Mouse (Mus musculus): ENCODE data around the gene Tnfrsf13c. TPM values are rescaled to one million over a fixed set of nuclear protein-coding genes. Genes with fewer than 3 reads are reported as not detected.

Tnfrsf13c gene
- polyA plus RNA-seq, 1 experiment from 2014 or later, result not detected

GRCm38 (mm10) chr15:82204680-82205371, 19.3 kb downstream of the Tnfrsf13c start:
- Histone ChIP-seq H3K4me1 (replicated peaks; ENCODE audit: control insufficient read depth, insufficient read depth, low read length) (peaks cover 4% of the 10 kb centered on the region), H3K27me3 (ENCODE audit: control insufficient read depth, insufficient read depth, low read depth, low read length) (peaks cover 37% of the 10 kb centered on the region), H3K36me3 (ENCODE audit: control insufficient read depth, insufficient read depth, low read length) (peaks cover 19% of the 10 kb centered on the region), H3K9me3 (ENCODE audit: control insufficient read depth, low read length) (no peaks in the 10 kb centered on the region), H3K27ac (ENCODE audit: low read length) (no peak overlapping the region), H3K4me2 (ENCODE audit: low read depth, low read length) (no peak overlapping the region), H3K9ac (ENCODE audit: low read length) (no peak overlapping the region), H3K4me3 (ENCODE audit: low read length) (no peak overlapping the region)
- whole genome bisulfite sequencing, result 64% methylated on average over 10 of the region's 10 CpGs
- ATAC-seq (ENCODE audit: low read depth), result no peak

DNA sequence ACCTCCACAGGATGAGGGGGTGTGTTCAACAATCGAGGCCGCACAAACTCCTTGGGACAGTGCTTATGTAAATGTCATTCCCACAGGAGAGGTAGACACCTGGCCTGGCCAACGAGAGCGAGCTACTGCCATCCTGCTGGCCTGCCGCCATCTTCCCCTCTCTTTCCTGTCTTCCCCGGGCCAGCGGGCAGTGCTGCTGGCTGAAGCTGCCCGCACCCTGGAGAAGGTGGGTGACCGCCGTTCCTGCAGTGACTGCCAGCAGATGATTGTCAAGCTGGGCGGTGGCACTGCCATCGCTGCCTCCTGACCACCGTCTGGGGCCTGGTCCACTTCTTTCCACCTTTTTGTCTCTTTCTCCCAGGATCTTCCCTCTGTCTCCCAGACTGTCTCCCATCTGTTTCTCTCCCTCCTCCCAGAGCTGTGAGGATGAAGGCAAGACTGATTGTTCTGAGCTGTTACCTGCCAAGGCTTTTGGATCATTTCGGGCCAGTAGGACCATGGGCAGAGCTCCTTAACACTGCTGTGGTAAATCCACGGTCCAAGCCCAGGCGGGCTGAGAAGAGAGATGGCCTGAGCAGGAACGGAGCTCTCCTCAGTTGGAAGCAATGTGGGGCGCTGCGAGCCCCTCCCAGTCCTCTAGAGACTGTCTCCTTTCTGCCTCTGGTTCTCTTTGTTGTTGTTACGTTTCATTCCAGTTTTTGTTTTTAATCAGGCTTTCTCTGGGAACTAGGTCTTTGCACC, 20.4 kb downstream of the Tnfrsf13c start:
- H3K27ac ChIP-seq (ENCODE audit: low read length), result no peak overlapping the region
- peaks cover 29% of the 10 kb centered on the region for H3K27me3 ChIP-seq (ENCODE audit: control insufficient read depth, insufficient read depth, low read depth, low read length)
- no peak overlapping the region for H3K4me2 ChIP-seq (ENCODE audit: low read depth, low read length)
- 87% methylated on average over 20 of the region's 20 CpGs for WGBS
- H3K4me3 ChIP-seq (ENCODE audit: low read length), result no peak overlapping the region
- no peak overlapping the region for H3K9ac ChIP-seq (ENCODE audit: low read length)
- no peak for ATAC-seq (ENCODE audit: low read depth)
- H3K4me1 ChIP-seq (replicated peaks; ENCODE audit: control insufficient read depth, insufficient read depth, low read length), result peaks cover 4% of the 10 kb centered on the region
- H3K36me3 ChIP-seq (ENCODE audit: control insufficient read depth, insufficient read depth, low read length), result peaks cover 24% of the 10 kb centered on the region
- H3K9me3 ChIP-seq (ENCODE audit: control insufficient read depth, low read length), result no peaks in the 10 kb centered on the region

GRCm38 (mm10) chr15:82203090-82203489, 21.1 kb downstream of the Tnfrsf13c start:
- 89% methylated on average over 10 of the region's 10 CpGs for WGBS
- Histone ChIP-seq H3K27me3 (ENCODE audit: control insufficient read depth, insufficient read depth, low read depth, low read length) (peaks cover 24% of the 10 kb centered on the region), H3K9ac (ENCODE audit: low read length) (no peak overlapping the region), H3K4me3 (ENCODE audit: low read length) (no peak overlapping the region), H3K9me3 (ENCODE audit: control insufficient read depth, low read length) (no peaks in the 10 kb centered on the region), H3K4me1 (replicated peaks; ENCODE audit: control insufficient read depth, insufficient read depth, low read length) (peaks cover 4% of the 10 kb centered on the region), H3K36me3 (ENCODE audit: control insufficient read depth, insufficient read depth, low read length) (peaks cover 27% of the 10 kb centered on the region), H3K27ac (ENCODE audit: low read length) (no peak overlapping the region), H3K4me2 (ENCODE audit: low read depth, low read length) (no peak overlapping the region)
- ATAC-seq (ENCODE audit: low read depth), result no peak

DNA sequence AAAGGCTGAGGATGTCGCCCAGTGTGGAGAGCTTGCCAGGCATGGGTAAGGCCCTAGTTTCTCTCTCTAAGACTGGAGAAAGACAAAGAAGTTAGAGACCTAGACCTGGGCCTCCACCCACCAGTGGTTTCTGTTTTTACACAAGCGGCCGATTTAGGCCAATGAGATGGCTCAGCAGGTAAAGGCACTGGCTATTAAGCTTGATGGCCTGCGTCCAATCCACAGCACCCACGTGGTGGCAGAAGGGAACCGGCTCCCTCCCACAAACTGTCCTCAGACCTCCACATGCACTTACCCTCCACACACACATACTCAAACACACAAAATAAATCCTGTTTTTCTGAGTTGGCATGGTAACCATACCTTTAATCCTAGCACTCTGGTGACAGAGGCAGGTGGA, 22.1 kb downstream of the Tnfrsf13c start:
- no peak overlapping the region for H3K27ac ChIP-seq (ENCODE audit: low read length)
- no peak overlapping the region for H3K4me2 ChIP-seq (ENCODE audit: low read depth, low read length)
- no peak overlapping the region for H3K9ac ChIP-seq (ENCODE audit: low read length)
- no peak for ATAC-seq (ENCODE audit: low read depth)
- 93% methylated on average over 6 of the region's 6 CpGs for WGBS
- no peak overlapping the region for H3K4me3 ChIP-seq (ENCODE audit: low read length)
- no peaks in the 10 kb centered on the region for H3K9me3 ChIP-seq (ENCODE audit: control insufficient read depth, low read length)
- H3K27me3 ChIP-seq (ENCODE audit: control insufficient read depth, insufficient read depth, low read depth, low read length), result peaks cover 14% of the 10 kb centered on the region
- H3K36me3 ChIP-seq (ENCODE audit: control insufficient read depth, insufficient read depth, low read length), result peaks cover 35% of the 10 kb centered on the region
- H3K4me1 ChIP-seq (replicated peaks; ENCODE audit: control insufficient read depth, insufficient read depth, low read length), result peaks cover under 1% of the 10 kb centered on the region

DNA sequence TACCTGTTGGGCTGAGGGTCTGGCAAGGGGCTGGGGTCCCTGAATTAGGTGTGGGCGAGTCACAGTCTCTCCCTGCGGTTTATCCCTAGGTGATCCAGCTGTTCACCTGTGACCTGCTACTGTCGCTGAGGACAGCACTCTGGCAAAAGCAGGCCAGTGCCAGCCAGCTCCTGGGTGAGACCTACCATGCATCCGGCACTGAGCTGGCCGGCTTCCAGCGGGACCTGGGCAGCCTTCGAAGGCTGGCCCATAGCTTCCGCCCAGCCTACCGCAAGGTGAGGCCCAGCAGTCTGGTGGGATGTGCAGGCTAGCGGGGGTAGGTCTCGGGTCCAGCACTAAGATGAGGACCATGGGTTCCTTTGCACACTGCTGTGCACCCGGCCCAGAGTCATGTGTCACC, 24.6 kb downstream of the Tnfrsf13c start:
- 88% methylated on average over 12 of the region's 12 CpGs for WGBS
- Histone ChIP-seq H3K9ac (ENCODE audit: low read length) (no peak overlapping the region), H3K27ac (ENCODE audit: low read length) (no peak overlapping the region), H3K27me3 (ENCODE audit: control insufficient read depth, insufficient read depth, low read depth, low read length) (no peaks in the 10 kb centered on the region), H3K4me1 (replicated peaks; ENCODE audit: control insufficient read depth, insufficient read depth, low read length) (no peaks in the 10 kb centered on the region), H3K9me3 (ENCODE audit: control insufficient read depth, low read length) (no peaks in the 10 kb centered on the region), H3K4me3 (ENCODE audit: low read length) (no peak overlapping the region), H3K36me3 (ENCODE audit: control insufficient read depth, insufficient read depth, low read length) (peaks cover 59% of the 10 kb centered on the region), H3K4me2 (ENCODE audit: low read depth, low read length) (no peak overlapping the region)
- ATAC-seq (ENCODE audit: low read depth), result no peak

DNA sequence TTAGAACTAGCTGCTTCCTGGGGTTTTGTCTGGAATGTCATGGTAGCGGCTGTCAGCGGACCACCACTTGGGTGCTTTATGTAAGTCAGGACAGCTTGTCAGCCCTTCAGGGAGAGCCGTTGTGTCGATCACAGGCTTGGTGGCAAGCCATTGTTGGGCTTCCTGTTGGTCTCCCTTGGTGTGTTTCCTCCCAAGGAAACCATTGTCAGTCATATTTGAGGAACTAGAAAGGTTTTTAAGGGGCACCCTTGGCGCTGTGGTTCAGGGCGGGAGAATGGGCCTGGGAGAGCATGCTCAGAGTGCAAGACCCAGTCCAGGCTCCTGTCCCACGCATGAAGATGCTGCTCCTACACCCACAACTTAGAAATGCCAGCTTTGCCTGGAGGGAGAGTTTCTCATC, 25.8 kb downstream of the Tnfrsf13c start:
- peaks cover 58% of the 10 kb centered on the region for H3K36me3 ChIP-seq (ENCODE audit: control insufficient read depth, insufficient read depth, low read length)
- H3K4me2 ChIP-seq (ENCODE audit: low read depth, low read length), result no peak overlapping the region
- no peak overlapping the region for H3K4me3 ChIP-seq (ENCODE audit: low read length)
- H3K4me1 ChIP-seq (replicated peaks; ENCODE audit: control insufficient read depth, insufficient read depth, low read length), result no peaks in the 10 kb centered on the region
- H3K27ac ChIP-seq (ENCODE audit: low read length), result no peak overlapping the region
- no peaks in the 10 kb centered on the region for H3K9me3 ChIP-seq (ENCODE audit: control insufficient read depth, low read length)
- WGBS, result 84% methylated on average over 7 of the region's 7 CpGs
- H3K27me3 ChIP-seq (ENCODE audit: control insufficient read depth, insufficient read depth, low read depth, low read length), result no peaks in the 10 kb centered on the region
- no peak overlapping the region for H3K9ac ChIP-seq (ENCODE audit: low read length)
- ATAC-seq (ENCODE audit: low read depth), result no peak

GRCm38 (mm10) chr15:82197937-82198336, 26.2 kb downstream of the Tnfrsf13c start:
- ATAC-seq (ENCODE audit: low read depth), result no peak
- H3K27ac ChIP-seq (ENCODE audit: low read length), result no peak overlapping the region
- no peaks in the 10 kb centered on the region for H3K9me3 ChIP-seq (ENCODE audit: control insufficient read depth, low read length)
- H3K9ac ChIP-seq (ENCODE audit: low read length), result no peak overlapping the region
- no peak overlapping the region for H3K4me3 ChIP-seq (ENCODE audit: low read length)
- no peak overlapping the region for H3K4me2 ChIP-seq (ENCODE audit: low read depth, low read length)
- H3K4me1 ChIP-seq (replicated peaks; ENCODE audit: control insufficient read depth, insufficient read depth, low read length), result no peaks in the 10 kb centered on the region
- 90% methylated on average over 11 of the region's 11 CpGs for WGBS
- peaks cover 58% of the 10 kb centered on the region for H3K36me3 ChIP-seq (ENCODE audit: control insufficient read depth, insufficient read depth, low read length)
- H3K27me3 ChIP-seq (ENCODE audit: control insufficient read depth, insufficient read depth, low read depth, low read length), result no peaks in the 10 kb centered on the region

DNA sequence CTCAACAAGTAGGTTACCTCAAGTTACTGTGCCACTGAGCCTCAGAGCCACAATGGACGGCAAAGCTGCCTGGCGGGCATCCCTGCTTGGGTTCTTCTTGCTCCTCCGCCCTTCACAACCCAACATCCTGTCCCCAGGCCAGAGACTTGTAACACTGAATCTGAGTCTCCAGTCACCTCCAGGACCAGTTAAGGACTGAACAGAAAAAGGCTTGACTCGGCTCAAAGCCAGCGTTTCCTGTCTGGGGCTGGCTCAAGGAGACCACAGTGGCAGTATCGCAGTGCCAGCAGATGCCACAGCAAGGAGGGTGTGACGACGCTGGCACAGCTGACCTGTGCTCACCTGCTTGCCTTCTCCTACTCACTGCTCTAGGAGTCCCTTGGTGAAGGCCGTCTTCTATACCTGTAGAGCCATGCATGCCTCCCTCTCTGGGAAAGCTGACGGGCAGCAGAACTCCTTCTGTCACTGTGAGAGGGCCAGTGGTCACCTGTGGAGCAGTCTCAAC, 26.9 kb downstream of the Tnfrsf13c start:
- H3K27me3 ChIP-seq (ENCODE audit: control insufficient read depth, insufficient read depth, low read depth, low read length), result no peaks in the 10 kb centered on the region
- no peak overlapping the region for H3K4me2 ChIP-seq (ENCODE audit: low read depth, low read length)
- H3K4me1 ChIP-seq (replicated peaks; ENCODE audit: control insufficient read depth, insufficient read depth, low read length), result no peaks in the 10 kb centered on the region
- H3K9ac ChIP-seq (ENCODE audit: low read length), result no peak overlapping the region
- H3K27ac ChIP-seq (ENCODE audit: low read length), result no peak overlapping the region
- peaks cover 61% of the 10 kb centered on the region for H3K36me3 ChIP-seq (ENCODE audit: control insufficient read depth, insufficient read depth, low read length)
- ATAC-seq (ENCODE audit: low read depth), result no peak
- 90% methylated on average over 10 of the region's 10 CpGs for WGBS
- H3K9me3 ChIP-seq (ENCODE audit: control insufficient read depth, low read length), result no peaks in the 10 kb centered on the region
- no peak overlapping the region for H3K4me3 ChIP-seq (ENCODE audit: low read length)

DNA sequence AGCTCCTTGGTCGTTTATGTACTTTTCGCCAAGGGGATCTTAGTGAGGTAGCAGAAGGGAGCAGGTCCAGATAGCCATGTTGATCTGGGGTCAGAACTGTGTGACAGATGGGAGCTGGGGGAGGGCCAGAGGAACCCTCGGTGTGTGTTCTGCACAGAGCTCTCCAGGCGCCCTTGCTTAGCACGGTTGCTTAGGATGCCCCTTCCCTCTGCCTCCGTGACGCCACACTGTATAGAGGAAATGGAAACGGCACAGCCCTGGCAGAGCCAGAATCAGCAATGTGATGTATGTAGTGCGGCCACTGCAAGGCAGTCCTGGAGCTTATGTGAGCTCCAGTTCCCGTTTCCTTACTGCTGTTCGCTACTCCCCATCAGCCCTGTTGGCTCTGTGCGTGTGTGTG, 27.9 kb downstream of the Tnfrsf13c start:
- Histone ChIP-seq H3K4me3 (ENCODE audit: low read length) (no peak overlapping the region), H3K27ac (ENCODE audit: low read length) (no peak overlapping the region), H3K4me2 (ENCODE audit: low read depth, low read length) (no peak overlapping the region), H3K4me1 (replicated peaks; ENCODE audit: control insufficient read depth, insufficient read depth, low read length) (no peaks in the 10 kb centered on the region), H3K9ac (ENCODE audit: low read length) (no peak overlapping the region), H3K9me3 (ENCODE audit: control insufficient read depth, low read length) (no peaks in the 10 kb centered on the region), H3K36me3 (ENCODE audit: control insufficient read depth, insufficient read depth, low read length) (peaks cover 61% of the 10 kb centered on the region), H3K27me3 (ENCODE audit: control insufficient read depth, insufficient read depth, low read depth, low read length) (no peaks in the 10 kb centered on the region)
- 82% methylated on average over 12 of the region's 12 CpGs for WGBS
- no peak for ATAC-seq (ENCODE audit: low read depth)

Data from lung, embryonic 16.5 days (tissue).